Comparison of ENCODE assay signal across 10 mouse cellular contexts in genomic region chr1:37903178-37903577, GRCm38 (mm10). TPM values are rescaled to one million over a fixed set of nuclear protein-coding genes. Genes with fewer than 3 reads are reported as not detected.
DNase-seq lines count a peak whose midpoint lies in the region; ATAC-seq and TF ChIP-seq lines count a peak whose summit lies in the region.
"Had no signal": no experiment of that assay in that cellular context is flagged by ENCODE, and none has a peak within 500 bp of the region (broad histone marks: within the 10 kb centered on the region; RNA-seq: fewer than 3 reads in every experiment).

No protein-coding gene starts in this region.

- H3K4me3 ChIP-seq in limb, embryonic 11.5 days (ENCODE audit: low read depth, low read length): no peak overlapping the region
- H3K4me3 ChIP-seq in limb, embryonic 10.5 days: no peak overlapping the region
- no peak overlapping the region for H3K4me3 ChIP-seq in heart, postnatal 0 days (ENCODE audit: low read depth, low read length)
- H3K4me3 ChIP-seq: hindbrain, embryonic 15.5 days; myocyte had no signal

- H3K27ac ChIP-seq in limb, embryonic 11.5 days (replicated peaks; ENCODE audit: low read depth, low read length): no peak overlapping the region
- H3K27ac ChIP-seq in limb, embryonic 10.5 days: no peak overlapping the region
- H3K27ac ChIP-seq in heart, postnatal 0 days (ENCODE audit: low read depth): no peak overlapping the region
- H3K27ac ChIP-seq: hindbrain, embryonic 15.5 days had no signal

- no peak overlapping the region for H3K9ac ChIP-seq in limb, embryonic 11.5 days (ENCODE audit: low read length)
- H3K9ac ChIP-seq in heart, postnatal 0 days (replicated peaks; ENCODE audit: low read depth, low read length): no peak overlapping the region
- H3K9ac ChIP-seq: hindbrain, embryonic 15.5 days had no signal

- no peaks in the 10 kb centered on the region for H3K27me3 ChIP-seq in limb, embryonic 11.5 days (ENCODE audit: control insufficient read depth, insufficient read depth, low read length)
- no peaks in the 10 kb centered on the region for H3K27me3 ChIP-seq in limb, embryonic 10.5 days (ENCODE audit: low read depth, poor library complexity, severe bottlenecking)
- H3K27me3 ChIP-seq in heart, postnatal 0 days (ENCODE audit: control insufficient read depth, insufficient read depth, low read length): no peaks in the 10 kb centered on the region
- H3K27me3 ChIP-seq: hindbrain, embryonic 15.5 days had no signal

- peak; percentile 57 for TF ChIP-seq CTCF in heart, postnatal 0 days (IDR thresholded peaks at IDR 0.05; ENCODE audit: low read depth)

- no peak for TF ChIP-seq EP300 in heart, postnatal 0 days (IDR thresholded peaks at IDR 0.05; ENCODE audit: low read depth)

- H3K4me1 ChIP-seq in limb, embryonic 11.5 days (ENCODE audit: control insufficient read depth, insufficient read depth, low read length): no peaks in the 10 kb centered on the region
- no peaks in the 10 kb centered on the region for H3K4me1 ChIP-seq in limb, embryonic 10.5 days
- H3K4me1 ChIP-seq in heart, postnatal 0 days (ENCODE audit: control insufficient read depth, insufficient read depth): no peaks in the 10 kb centered on the region
- H3K4me1 ChIP-seq: hindbrain, embryonic 15.5 days had no signal

- no peaks in the 10 kb centered on the region for H3K9me3 ChIP-seq in limb, embryonic 11.5 days (ENCODE audit: control insufficient read depth, low read length)
- no peaks in the 10 kb centered on the region for H3K9me3 ChIP-seq in limb, embryonic 10.5 days (replicated peaks)
- no peaks in the 10 kb centered on the region for H3K9me3 ChIP-seq in heart, postnatal 0 days (replicated peaks; ENCODE audit: control insufficient read depth, low read length)
- H3K9me3 ChIP-seq: hindbrain, embryonic 15.5 days had no signal

- ATAC-seq in limb, embryonic 11.5 days (ENCODE audit: insufficient number of reproducible peaks, low FRiP score, low TSS enrichment, low read depth): no peak
- peak; percentile 71; the same call in 1 of the 2 replicates for ATAC-seq in heart, postnatal 0 days (ENCODE audit: insufficient read depth, low read depth)

- DNase-seq in cerebellum, postnatal 10 days: peak; percentile 53 to 56
- DNase-seq in cerebellum, adult 11-12 months: no peak
- peak; percentile 25 for DNase-seq in limb, embryonic 11.5 days (ENCODE audit: low spot score)
- no peak for DNase-seq in limb, embryonic 10.5 days (ENCODE audit: low spot score)
- peak; percentile 41 for DNase-seq in Muller cell, postnatal 12 days (ENCODE audit: inconsistent ontology term)
- peak; percentile 65 for DNase-seq in heart, postnatal 0 days (ENCODE audit: low spot score)
- peak; percentile 16 for DNase-seq in retina, postnatal 7 days (ENCODE audit: low read depth, low spot score)
- no peak for DNase-seq in gastrocnemius, adult 18-20 months (ENCODE audit: low spot score)

- H3K36me3 ChIP-seq in limb, embryonic 11.5 days (ENCODE audit: control insufficient read depth, insufficient read depth, low read length): peaks cover 7% of the 10 kb centered on the region
- peaks cover 24% of the 10 kb centered on the region for H3K36me3 ChIP-seq in limb, embryonic 10.5 days
- peaks cover 15% of the 10 kb centered on the region for H3K36me3 ChIP-seq in heart, postnatal 0 days (replicated peaks; ENCODE audit: control insufficient read depth, insufficient read depth, low read length)

- WGBS in limb, embryonic 11.5 days: 33% methylated on average over 6 of the region's 6 CpGs
- 41% methylated on average over 6 of the region's 6 CpGs for WGBS in limb, embryonic 10.5 days
- WGBS in heart, postnatal 0 days: 28% methylated on average over 6 of the region's 6 CpGs

- no peak overlapping the region for H3K4me2 ChIP-seq in limb, embryonic 11.5 days (ENCODE audit: low read depth, severe bottlenecking)
- no peak overlapping the region for H3K4me2 ChIP-seq in heart, postnatal 0 days (ENCODE audit: low read depth, low read length)
- H3K4me2 ChIP-seq: hindbrain, embryonic 15.5 days had no signal

RNA-seq across cellular contexts. Expression of gene Mrpl30, which starts 12.9 kb away (rescaled TPM):
- polyA plus RNA-seq in limb, embryonic 11.5 days (2014; fragmentation: Nextera tagmentation; extraction: Ambion mirVana): 240 and 248 TPM in 2 replicates
- polyA plus RNA-seq in limb, embryonic 10.5 days (2016; fragmentation: Nextera tagmentation; extraction: Ambion mirVana): 263 and 266 TPM in 2 replicates
- total RNA-seq in heart, postnatal 0 days (2014; rRNA removed; ENCODE audit: low replicate concordance): 156 and 175 TPM in 2 replicates
- polyA plus RNA-seq in heart, postnatal 0 days (2015; fragmentation: Nextera tagmentation; extraction: Ambion mirVana): 478 and 500 TPM in 2 replicates
- total RNA-seq in gastrocnemius, adult 18-20 months (2021): 100 to 1,000 TPM; 269 to 291 TPM

RNA-seq across cellular contexts. Expression of gene Mitd1, which starts 13.0 kb away (rescaled TPM):
- polyA plus RNA-seq in limb, embryonic 11.5 days (2014; fragmentation: Nextera tagmentation; extraction: Ambion mirVana): 30.7 and 34.3 TPM in 2 replicates
- 22.4 and 22.7 TPM in 2 replicates for polyA plus RNA-seq in limb, embryonic 10.5 days (2016; fragmentation: Nextera tagmentation; extraction: Ambion mirVana)
- total RNA-seq in heart, postnatal 0 days (2014; rRNA removed; ENCODE audit: low replicate concordance): 0.34 and 1.3 TPM in 2 replicates
- polyA plus RNA-seq in heart, postnatal 0 days (2015; fragmentation: Nextera tagmentation; extraction: Ambion mirVana): 8.6 and 9.0 TPM in 2 replicates
- 1 to 10 TPM in 1 of 2 experiments, under 1 TPM in 1; 0.71 to 1.4 TPM for total RNA-seq in gastrocnemius, adult 18-20 months (2021)

RNA-seq across cellular contexts. Expression of gene Lyg2, which starts 13.1 kb away (rescaled TPM):
- not detected in 2 replicates for polyA plus RNA-seq in limb, embryonic 11.5 days (2014; fragmentation: Nextera tagmentation; extraction: Ambion mirVana)
- 0.05 and 0.10 TPM in 2 replicates for polyA plus RNA-seq in limb, embryonic 10.5 days (2016; fragmentation: Nextera tagmentation; extraction: Ambion mirVana)
- not detected in 2 replicates for total RNA-seq in heart, postnatal 0 days (2014; rRNA removed; ENCODE audit: low replicate concordance)
- not detected in 2 replicates for polyA plus RNA-seq in heart, postnatal 0 days (2015; fragmentation: Nextera tagmentation; extraction: Ambion mirVana)
- not detected for total RNA-seq in gastrocnemius, adult 18-20 months (2021)
- polyA plus RNA-seq: hindbrain, embryonic 15.5 days; myocyte had no signal

RNA-seq across cellular contexts. Expression of gene Lipt1, which starts 31.6 kb away (rescaled TPM):
- polyA plus RNA-seq in limb, embryonic 11.5 days (2014; fragmentation: Nextera tagmentation; extraction: Ambion mirVana): 6.4 and 8.7 TPM in 2 replicates
- polyA plus RNA-seq in limb, embryonic 10.5 days (2016; fragmentation: Nextera tagmentation; extraction: Ambion mirVana): 6.2 and 8.1 TPM in 2 replicates
- 6.9 and 8.9 TPM in 2 replicates for total RNA-seq in heart, postnatal 0 days (2014; rRNA removed; ENCODE audit: low replicate concordance)
- polyA plus RNA-seq in heart, postnatal 0 days (2015; fragmentation: Nextera tagmentation; extraction: Ambion mirVana): 10.4 and 12.0 TPM in 2 replicates
- total RNA-seq in gastrocnemius, adult 18-20 months (2021): 10 to 100 TPM in 1 of 2 experiments, 1 to 10 TPM in 1; 9.6 to 10.3 TPM

RNA-seq across cellular contexts. Expression of gene Tsga10, which starts 36.9 kb away (rescaled TPM):
- 7.2 and 8.4 TPM in 2 replicates for polyA plus RNA-seq in limb, embryonic 11.5 days (2014; fragmentation: Nextera tagmentation; extraction: Ambion mirVana)
- 6.9 and 7.1 TPM in 2 replicates for polyA plus RNA-seq in limb, embryonic 10.5 days (2016; fragmentation: Nextera tagmentation; extraction: Ambion mirVana)
- total RNA-seq in heart, postnatal 0 days (2014; rRNA removed; ENCODE audit: low replicate concordance): 1.5 and 3.7 TPM in 2 replicates
- 3.1 and 3.6 TPM in 2 replicates for polyA plus RNA-seq in heart, postnatal 0 days (2015; fragmentation: Nextera tagmentation; extraction: Ambion mirVana)
- total RNA-seq in gastrocnemius, adult 18-20 months (2021): 1 to 10 TPM; 6.8 to 8.7 TPM

Comparison
In these comparisons a context has a peak if more than half of its experiments do, and no peak if none do; other contexts are left out.
1. DNase-seq: peak in cerebellum, postnatal 10 days (2 of 2), limb, embryonic 11.5 days (single experiment), Muller cell, postnatal 12 days (single experiment), heart, postnatal 0 days (single experiment) and retina, postnatal 7 days (single experiment); none in cerebellum, adult 11-12 months (single experiment), limb, embryonic 10.5 days (single experiment) and gastrocnemius, adult 18-20 months (single experiment).